Mouse (Mus musculus): ENCODE results near the gene Slc25a39.

Slc25a39 gene

DNA sequence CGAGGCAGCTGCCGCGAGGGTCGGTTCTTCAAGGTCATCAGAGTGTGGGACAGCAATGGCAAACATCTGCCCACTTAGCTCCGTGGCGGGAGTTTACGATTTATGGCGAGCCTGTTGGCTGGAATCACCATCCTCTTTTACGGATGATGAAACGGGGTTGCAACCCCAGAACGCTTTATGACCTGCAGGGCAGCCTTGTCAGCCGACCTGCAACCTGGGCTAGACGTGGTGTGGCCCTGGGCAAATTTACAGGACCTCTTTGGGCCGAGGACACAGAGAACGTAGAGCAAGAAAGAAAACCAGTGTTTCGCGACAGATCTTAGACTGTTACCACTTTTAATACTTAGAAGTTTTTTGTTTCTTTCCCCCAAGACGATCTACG is at the start of gene Slc25a39:
Gene Slc25a39 (minus strand): TSS at position 113 of the 382 bp plus-strand sequence.
- no peak for DNase-seq (ENCODE audit: low read depth, low spot score)

DNA sequence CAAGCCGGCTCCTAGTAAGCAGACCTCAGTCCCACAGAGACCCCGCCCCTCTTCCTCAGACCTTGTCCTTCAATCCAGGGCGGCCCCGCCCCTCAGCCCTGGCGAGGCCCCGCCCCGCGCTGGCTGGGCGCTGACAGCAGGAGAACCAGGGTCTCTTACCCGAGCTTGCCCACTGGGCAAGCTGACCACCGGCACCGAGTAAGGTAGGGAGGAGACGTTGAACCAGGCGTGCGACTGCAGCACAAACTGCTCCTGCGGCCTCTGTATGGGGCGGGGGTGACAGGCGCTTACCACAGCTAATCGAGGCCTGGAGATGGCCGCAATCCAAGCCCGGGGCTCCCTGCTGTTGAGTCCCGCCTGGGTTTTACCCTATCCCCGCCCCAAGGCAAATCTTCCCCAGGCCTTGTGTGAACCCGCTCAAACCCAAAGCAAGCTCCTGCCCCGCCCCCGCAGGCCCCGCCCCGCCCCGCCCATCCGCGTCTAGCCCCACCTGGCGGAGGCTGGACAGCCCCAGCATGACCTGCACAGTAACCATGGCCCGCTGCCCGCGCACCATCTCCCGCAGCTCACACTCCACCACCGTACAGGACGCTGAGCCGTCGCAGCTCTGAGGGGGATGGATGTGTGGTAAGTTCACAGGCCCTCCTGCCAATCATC is 48.1 kb upstream of the Slc25a39 start:
- peak; percentile 72 for DNase-seq (ENCODE audit: low read depth, low spot score)

DNA sequence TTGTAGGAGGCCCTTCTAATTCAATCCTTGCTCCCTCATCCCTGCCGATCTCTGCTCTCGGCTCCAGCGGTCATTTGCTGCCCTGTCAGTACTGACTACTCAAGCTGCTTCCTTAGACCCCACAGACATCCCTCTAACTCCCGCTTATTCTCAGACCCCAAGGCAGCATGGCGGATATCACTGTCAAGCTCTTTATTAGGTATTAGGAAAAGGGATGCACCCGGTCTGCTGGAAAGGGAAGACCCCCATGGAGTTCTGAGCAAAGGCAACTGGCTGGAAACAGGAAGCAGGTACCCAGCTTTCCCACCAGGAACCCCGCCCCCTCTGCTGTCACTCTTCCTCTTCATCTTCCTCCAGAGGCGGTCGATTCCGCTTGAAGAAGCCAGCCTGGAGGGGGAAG is 45.4 kb upstream of the Slc25a39 start:
- no peak for DNase-seq (ENCODE audit: low read depth, low spot score)

- DNase-seq (ENCODE audit: low read depth, low spot score): peak; percentile 93
Observed at GRCm38 (mm10) chr11:102449043-102450008, 41.6 kb upstream of the Slc25a39 start.

DNA sequence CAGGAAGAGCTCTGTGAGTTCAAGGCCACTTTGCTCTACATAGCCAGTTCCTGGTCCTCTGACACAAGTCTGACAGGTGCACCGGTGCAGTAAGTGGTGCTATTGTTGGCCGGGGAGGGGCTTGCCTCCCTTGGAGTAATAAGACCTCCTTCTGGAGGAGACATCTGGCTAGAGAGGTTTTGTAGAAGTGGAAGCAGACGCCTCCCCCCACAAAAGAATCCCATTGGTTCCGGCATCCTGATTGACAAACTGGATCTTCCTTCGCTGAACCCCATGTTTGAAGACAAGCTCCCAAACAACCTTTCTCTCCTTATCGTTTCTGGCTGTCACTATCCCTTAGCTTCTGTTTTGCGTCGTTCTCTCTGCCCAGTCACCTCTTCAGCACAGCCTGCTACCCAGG is 40.6 kb upstream of the Slc25a39 start:
- peak; percentile 91 for DNase-seq (ENCODE audit: low read depth, low spot score)

- peak; percentile 81 for DNase-seq (ENCODE audit: low read depth, low spot score)
Observed at GRCm38 (mm10) chr11:102447497-102447896, 39.8 kb upstream of the Slc25a39 start, which contains the start of gene Fam171a2. Fam171a2 (minus strand) TSS chr11:102447682.

DNA sequence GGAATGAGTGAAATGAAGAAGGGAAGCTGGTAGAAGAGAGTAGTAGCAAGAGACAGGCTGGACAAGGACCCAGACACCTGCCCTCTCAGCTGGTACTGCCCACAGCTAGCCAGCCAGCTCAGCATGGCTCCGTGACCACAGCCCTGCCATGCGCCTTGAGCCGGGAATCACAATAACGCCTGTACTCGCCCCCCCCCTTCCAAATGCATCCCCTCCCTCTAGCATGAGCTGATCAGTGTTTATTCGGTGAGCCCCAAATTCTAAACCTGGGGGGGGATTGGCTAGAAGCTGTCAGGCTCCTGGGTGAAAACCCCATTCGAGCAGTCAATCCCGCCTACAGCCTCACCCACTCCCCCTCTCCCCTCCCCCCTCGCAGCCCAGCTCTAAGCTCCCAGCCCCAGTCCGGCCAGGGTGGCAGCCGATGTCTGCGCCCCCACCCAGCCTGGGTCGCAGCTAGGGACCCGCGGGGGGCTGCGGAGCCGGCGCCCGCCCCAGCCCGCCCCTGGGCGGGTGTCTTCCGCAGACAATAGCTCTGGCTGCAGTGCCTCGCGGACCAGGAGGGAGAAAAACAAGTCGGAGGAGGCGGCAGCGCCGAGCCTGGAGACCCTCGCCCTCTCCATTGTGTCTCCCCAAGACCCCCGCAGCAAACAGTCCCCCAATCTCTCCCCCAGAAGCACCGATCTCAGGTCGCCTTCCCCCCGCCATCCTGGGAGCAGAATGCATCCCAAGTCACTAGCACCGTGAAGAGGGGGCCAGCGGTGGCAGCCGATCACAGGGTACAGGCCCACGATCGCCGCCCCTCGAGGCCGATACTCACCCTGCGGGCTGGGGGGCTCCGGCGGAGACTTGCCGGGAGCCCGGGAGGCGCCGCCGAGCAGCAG is 39.1 kb upstream of the Slc25a39 start:
- peak; percentile 79 for DNase-seq (ENCODE audit: low read depth, low spot score)

GRCm38 (mm10) chr11:102445891-102446361 is 38.2 kb upstream of the Slc25a39 start:
- DNase-seq (ENCODE audit: low read depth, low spot score): peak; percentile 57

DNA sequence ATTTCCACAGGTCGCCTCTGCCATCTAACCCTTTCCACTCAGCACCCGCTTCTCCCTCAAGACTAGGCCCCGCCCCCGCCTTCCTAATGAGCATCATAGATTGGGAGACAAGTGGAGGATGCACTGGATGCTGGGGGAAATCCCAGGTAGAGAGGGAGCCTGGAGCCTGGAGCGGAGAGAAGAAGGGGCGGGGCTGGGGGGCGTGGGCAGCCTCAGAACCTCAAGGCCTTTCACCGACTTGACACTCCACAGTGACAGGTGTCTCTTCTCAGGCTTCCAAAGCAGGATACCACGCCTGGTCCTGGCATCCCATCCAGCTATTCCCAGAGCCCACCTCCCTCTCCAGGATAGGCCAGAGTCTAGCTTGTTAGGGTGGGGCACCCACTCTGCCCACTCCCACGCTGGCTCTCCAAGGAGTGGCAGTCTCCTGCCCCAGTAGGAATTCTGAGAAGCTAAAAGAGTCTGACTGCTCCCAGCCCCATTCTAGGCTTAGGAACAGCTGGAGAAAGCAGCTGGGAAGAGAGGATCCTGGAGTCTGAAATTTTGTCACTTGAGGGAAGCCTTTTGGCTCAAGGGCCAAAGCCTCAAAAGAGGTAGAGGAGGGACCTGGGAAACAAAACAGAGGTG is 37.6 kb upstream of the Slc25a39 start:
- DNase-seq (ENCODE audit: low read depth, low spot score): peak; percentile 76

GRCm38 (mm10) chr11:102444781-102445180 is 37.0 kb upstream of the Slc25a39 start:
- no peak for DNase-seq (ENCODE audit: low read depth, low spot score)

DNA sequence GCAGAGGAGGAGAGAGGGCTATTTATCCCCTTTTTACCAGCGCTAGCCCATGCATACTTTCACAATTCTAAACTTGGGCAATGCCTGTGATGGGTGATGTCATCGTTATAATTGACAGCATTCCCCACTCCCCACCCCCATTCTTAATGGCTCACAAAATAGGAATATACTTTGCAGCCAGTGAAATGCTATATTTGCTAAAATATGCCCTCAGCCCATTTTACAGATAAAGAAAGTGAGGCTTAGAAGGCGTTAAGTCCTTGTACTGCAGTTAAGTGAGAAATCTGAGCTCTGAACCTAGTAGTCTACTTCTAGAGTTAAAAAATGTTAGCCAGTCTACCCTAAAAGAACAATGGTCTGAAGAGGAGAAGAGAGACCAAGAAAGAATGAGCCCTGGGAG is 36.6 kb upstream of the Slc25a39 start:
- DNase-seq (ENCODE audit: low read depth, low spot score): no peak

DNA sequence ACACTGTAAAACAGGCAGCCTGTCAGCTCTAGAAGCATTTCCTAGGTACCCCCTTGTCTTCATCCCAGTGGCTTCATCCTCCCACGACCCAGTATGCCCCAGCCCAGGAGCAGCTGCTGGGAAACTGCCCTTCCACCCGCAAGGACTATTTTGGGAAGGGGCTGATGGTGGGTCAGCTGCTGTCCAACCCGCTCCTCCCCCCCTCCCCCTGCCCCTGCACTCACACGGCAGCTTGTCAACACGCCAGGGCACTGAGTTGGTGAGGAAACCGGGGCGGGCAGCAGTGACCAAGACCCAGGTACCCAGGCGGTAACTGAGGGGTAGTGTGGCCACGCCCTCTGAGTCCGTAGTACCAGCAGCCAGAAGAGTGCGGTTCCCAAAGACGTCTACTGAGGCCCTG is 36.0 kb upstream of the Slc25a39 start:
- no peak for DNase-seq (ENCODE audit: low read depth, low spot score)

DNA sequence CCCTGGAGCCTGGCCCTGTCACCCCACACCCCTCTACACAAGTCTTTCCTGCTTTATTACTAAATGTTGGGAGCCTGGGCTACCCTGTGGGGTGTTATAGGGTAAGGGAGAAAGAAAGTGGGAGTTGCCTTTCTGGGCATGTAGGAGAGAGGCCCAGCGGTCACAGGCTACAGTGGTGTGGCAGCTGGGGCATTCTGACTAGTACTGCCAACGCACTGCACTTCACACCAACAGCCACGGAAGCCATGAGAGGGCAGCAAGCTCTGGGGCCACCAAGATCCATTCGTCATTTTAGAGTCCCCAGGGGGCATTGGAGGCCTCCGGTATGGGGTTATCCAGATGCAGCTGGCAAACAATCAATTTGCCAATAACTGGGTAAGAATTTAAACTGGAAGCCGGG is 34.3 kb upstream of the Slc25a39 start:
- no peak for DNase-seq (ENCODE audit: low read depth, low spot score)

GRCm38 (mm10) chr11:102441434-102441833 is 33.7 kb upstream of the Slc25a39 start:
- peak; percentile 51 for DNase-seq (ENCODE audit: low read depth, low spot score)

DNA sequence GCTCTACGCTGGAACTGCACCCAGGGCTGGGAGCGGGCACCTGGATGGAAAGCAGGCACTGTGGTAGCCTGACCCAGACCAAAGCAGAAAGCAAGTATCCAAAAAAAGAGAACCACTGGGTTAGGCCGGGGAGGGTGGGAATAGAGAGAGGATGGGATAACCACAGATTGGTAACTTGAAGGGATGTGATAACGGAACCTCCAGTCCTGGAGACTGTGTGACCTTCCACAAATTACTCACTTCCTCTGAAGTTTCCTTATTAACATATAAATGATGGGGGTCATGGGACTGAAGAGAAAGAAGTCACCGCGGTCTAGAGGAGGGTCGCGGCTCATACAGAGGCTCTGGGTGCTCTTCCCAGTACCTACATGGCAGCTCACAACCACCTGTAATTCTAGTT is 32.5 kb upstream of the Slc25a39 start:
- no peak for DNase-seq (ENCODE audit: low read depth, low spot score)

DNA sequence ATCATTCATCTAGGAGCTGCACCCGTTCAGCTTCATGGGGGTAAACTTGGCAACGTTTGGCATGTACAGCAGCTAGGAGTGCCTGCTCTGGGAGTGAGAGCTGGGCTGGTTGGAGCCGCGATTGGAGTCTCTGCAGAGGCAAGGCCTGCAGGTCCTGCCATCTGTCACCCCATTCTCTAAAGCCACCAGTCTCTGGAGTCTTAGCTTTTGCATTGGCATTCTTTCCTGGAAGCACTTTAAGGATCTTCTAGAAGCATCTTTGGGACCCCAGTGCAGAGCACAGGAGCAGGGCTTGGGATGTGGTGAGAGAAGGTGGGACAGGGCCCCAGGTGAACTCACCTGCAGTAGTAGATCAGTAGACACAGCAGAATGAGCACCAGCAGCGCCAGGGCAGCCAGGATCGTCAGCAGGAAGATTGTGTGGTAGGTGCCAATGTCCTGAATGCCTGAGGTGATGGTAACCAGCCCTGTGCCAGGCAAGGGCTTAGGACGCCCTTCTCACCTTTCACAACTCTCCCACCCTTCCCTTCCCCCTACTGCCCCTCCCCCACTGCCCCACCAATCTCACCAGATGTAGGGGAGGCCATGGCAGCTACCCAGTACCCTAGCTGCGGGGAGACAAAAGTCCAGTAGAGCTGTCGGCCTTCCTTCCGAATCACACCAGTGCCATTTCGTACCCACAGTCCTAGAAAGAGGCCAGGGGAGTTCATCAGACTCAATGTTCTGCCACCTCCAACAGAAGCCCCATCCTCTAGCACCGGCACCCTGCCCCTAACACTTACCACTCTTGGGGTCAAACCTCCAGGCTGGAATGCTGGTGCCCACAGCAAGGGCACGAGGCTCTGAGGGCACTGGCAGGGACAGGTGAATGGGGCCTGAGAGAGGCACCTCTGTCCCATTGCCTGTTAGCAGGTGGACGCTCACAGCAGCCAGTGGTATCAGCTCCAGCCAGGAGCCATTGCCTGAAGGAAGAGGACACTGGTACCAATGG is 31.6 kb upstream of the Slc25a39 start:
- peak; percentile 92 for DNase-seq (ENCODE audit: low read depth, low spot score)

GRCm38 (mm10) chr11:102438212-102439092 is 30.7 kb upstream of the Slc25a39 start:
- DNase-seq (ENCODE audit: low read depth, low spot score): peak; percentile 81

- peak; percentile 81 for DNase-seq (ENCODE audit: low read depth, low spot score)
Observed at GRCm38 (mm10) chr11:102437120-102438061, 29.6 kb upstream of the Slc25a39 start.
